Mouse (Mus musculus) liver, embryonic 14.5 days (tissue): ENCODE results near the gene Obscn.
A peak's percentile ranks its signal among the peaks of the same experiment; 100 is the strongest.

Experiments
- CTCF ChIP-seq: IDR thresholded peaks from 2 replicates; pipeline ENCODE4 v1.5.1; 2016; ENCODE audit warnings: antibody characterized with exemption, low read depth, control low read depth
- EP300 ChIP-seq: IDR thresholded peaks from 2 replicates; pipeline ENCODE4 v1.6.1; 2016; ENCODE audit warnings: antibody characterized with exemption, low read depth

DNA sequence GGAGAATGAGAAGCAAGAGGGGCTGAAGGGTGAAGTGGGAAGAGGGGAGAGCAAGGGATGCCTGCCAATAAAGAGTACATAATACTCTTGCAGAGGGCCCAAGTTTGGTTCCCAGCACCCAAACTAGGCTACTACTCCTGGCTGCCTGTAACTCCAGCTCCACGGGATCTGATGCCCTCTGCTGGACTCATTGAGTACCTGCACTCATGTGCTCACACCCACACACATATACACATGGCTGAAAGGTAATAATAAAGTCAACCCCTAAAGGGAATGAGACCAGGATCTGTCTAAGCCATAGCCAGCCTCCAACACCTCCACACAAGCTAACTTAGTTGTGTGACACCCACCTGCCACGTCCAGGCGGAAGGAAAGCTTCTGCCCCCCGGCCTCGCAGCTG lies 30.3 kb downstream of the Obscn start:
- no peak for TF ChIP-seq EP300
- peak; percentile 41; the same call in 1 of the 2 replicates for TF ChIP-seq CTCF
